Mouse (Mus musculus): ENCODE data around the gene Bace1.

DNA sequence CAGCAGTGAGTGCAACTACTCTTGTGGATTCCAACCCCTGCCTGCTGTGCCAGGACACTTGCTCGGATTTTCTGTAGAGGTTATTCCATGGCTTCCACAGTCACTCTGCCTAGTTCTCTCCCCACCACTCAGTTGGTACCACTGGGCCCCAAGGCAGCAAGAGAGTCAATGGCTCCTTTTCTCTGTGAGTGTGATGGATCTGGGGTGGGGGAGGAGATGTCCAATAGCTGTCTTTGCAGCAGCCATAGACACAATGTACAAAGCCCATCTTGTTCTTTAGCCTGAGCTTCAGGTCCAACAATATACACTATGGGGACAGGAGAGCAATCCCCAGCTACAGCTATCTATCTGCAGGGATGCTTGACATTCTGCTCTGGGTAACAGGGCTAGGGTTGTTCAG lies 15.8 kb downstream of the Bace1 start:
- TF ChIP-seq CTCF (IDR thresholded peaks at IDR 0.05; ENCODE audit: borderline replicate concordance, insufficient read depth, low read length) = no peak
- TF ChIP-seq POLR2A (IDR thresholded peaks at IDR 0.05; ENCODE audit: low read depth, low read length) = no peak
